Mouse (Mus musculus): ENCODE data around the gene Hivep3. TPM values are rescaled to one million over a fixed set of nuclear protein-coding genes. Genes with fewer than 3 reads are reported as not detected.

Gene Hivep3
- polyA plus RNA-seq, 1 experiment from 2014 or later, result 0.64 TPM

GRCm38 (mm10) chr4:120127333-120127732 is 393.7 kb downstream of the Hivep3 start:
- DNase-seq (ENCODE audit: low spot score), result no peak
- Histone ChIP-seq H3K27ac (replicated peaks) (no peak overlapping the region), H3K4me1 (no peaks in the 10 kb centered on the region), H3K4me3 (no peak overlapping the region), H3K9me3 (replicated peaks) (no peaks in the 10 kb centered on the region), H3K27me3 (ENCODE audit: low read depth, poor library complexity, severe bottlenecking) (no peaks in the 10 kb centered on the region), H3K36me3 (no peaks in the 10 kb centered on the region)
- WGBS, result 84% methylated on average over 3 of the region's 3 CpGs

- Histone ChIP-seq H3K27me3 (ENCODE audit: low read depth, poor library complexity, severe bottlenecking) (no peaks in the 10 kb centered on the region), H3K27ac (replicated peaks) (no peak overlapping the region), H3K36me3 (no peaks in the 10 kb centered on the region), H3K9me3 (replicated peaks) (no peaks in the 10 kb centered on the region), H3K4me3 (no peak overlapping the region), H3K4me1 (no peaks in the 10 kb centered on the region)
- 77% methylated on average over 4 of the region's 4 CpGs for WGBS
- DNase-seq (ENCODE audit: low spot score), result no peak
These were observed 394.4 kb downstream of the Hivep3 start for GRCm38 (mm10) chr4:120128033-120128432.

GRCm38 (mm10) chr4:120129233-120129885 is 395.8 kb downstream of the Hivep3 start:
- Histone ChIP-seq H3K27me3 (ENCODE audit: low read depth, poor library complexity, severe bottlenecking) (no peaks in the 10 kb centered on the region), H3K27ac (replicated peaks) (no peak overlapping the region), H3K4me3 (no peak overlapping the region), H3K9me3 (replicated peaks) (no peaks in the 10 kb centered on the region), H3K36me3 (no peaks in the 10 kb centered on the region), H3K4me1 (peaks cover 9% of the 10 kb centered on the region; the same call in 1 of the 2 replicates)
- WGBS, result 62% methylated on average over 4 of the region's 4 CpGs
- DNase-seq (ENCODE audit: low spot score), result peak; percentile 59

- WGBS, result 88% methylated on average over 4 of the region's 4 CpGs
- no peaks in the 10 kb centered on the region for H3K9me3 ChIP-seq (replicated peaks)
- no peaks in the 10 kb centered on the region for H3K27me3 ChIP-seq (ENCODE audit: low read depth, poor library complexity, severe bottlenecking)
- no peak overlapping the region for H3K27ac ChIP-seq (replicated peaks)
- DNase-seq (ENCODE audit: low spot score), result no peak
- H3K4me1 ChIP-seq, result peaks cover 9% of the 10 kb centered on the region; the same call in 1 of the 2 replicates
- H3K4me3 ChIP-seq, result no peak overlapping the region
- H3K36me3 ChIP-seq, result no peaks in the 10 kb centered on the region
These were observed 397.3 kb downstream of the Hivep3 start for GRCm38 (mm10) chr4:120130926-120131325.

GRCm38 (mm10) chr4:120131441-120132220 is 398.0 kb downstream of the Hivep3 start:
- no peaks in the 10 kb centered on the region for H3K36me3 ChIP-seq
- no peaks in the 10 kb centered on the region for H3K27me3 ChIP-seq (ENCODE audit: low read depth, poor library complexity, severe bottlenecking)
- H3K4me3 ChIP-seq, result no peak overlapping the region
- H3K27ac ChIP-seq (replicated peaks), result 0 out of 2 replicates have a peak overlapping the region, but pooled peaks have one; percentile 3
- peaks cover 9% of the 10 kb centered on the region; the same call in 1 of the 2 replicates for H3K4me1 ChIP-seq
- 88% methylated on average over 24 of the region's 24 CpGs for WGBS
- no peaks in the 10 kb centered on the region for H3K9me3 ChIP-seq (replicated peaks)
- no peak for DNase-seq (ENCODE audit: low spot score)

GRCm38 (mm10) chr4:120134223-120134622 is 400.6 kb downstream of the Hivep3 start:
- peak overlapping the region; percentile 46; the same call in 1 of the 2 replicates for H3K27ac ChIP-seq (replicated peaks)
- whole genome bisulfite sequencing, result 77% methylated on average over 6 of the region's 6 CpGs

GRCm38 (mm10) chr4:120141810-120142209 is 408.2 kb downstream of the Hivep3 start:
- no peak for DNase-seq (ENCODE audit: low spot score)
- no peaks in the 10 kb centered on the region for H3K36me3 ChIP-seq
- H3K9me3 ChIP-seq (replicated peaks), result no peaks in the 10 kb centered on the region
- H3K27ac ChIP-seq (replicated peaks), result no peak overlapping the region
- H3K4me3 ChIP-seq, result no peak overlapping the region
- H3K27me3 ChIP-seq (ENCODE audit: low read depth, poor library complexity, severe bottlenecking), result no peaks in the 10 kb centered on the region
- no peaks in the 10 kb centered on the region for H3K4me1 ChIP-seq
- WGBS, result 73% methylated on average over 1 of the region's 1 CpGs

More at GRCm38 (mm10) chr4:120134223-120134622, 400.6 kb downstream of the Hivep3 start:
- no peak overlapping the region for H3K4me3 ChIP-seq
- H3K27me3 ChIP-seq (ENCODE audit: low read depth, poor library complexity, severe bottlenecking), result no peaks in the 10 kb centered on the region
- H3K36me3 ChIP-seq, result no peaks in the 10 kb centered on the region
- DNase-seq (ENCODE audit: low spot score), result no peak
- no peaks in the 10 kb centered on the region for H3K9me3 ChIP-seq (replicated peaks)
- peaks cover 9% of the 10 kb centered on the region; the same call in 1 of the 2 replicates for H3K4me1 ChIP-seq

GRCm38 (mm10) chr4:120142905-120143304 is 409.3 kb downstream of the Hivep3 start:
- H3K27ac ChIP-seq (replicated peaks), result no peak overlapping the region
- H3K36me3 ChIP-seq, result no peaks in the 10 kb centered on the region
- no peaks in the 10 kb centered on the region for H3K9me3 ChIP-seq (replicated peaks)
- WGBS, result 87% methylated on average over 9 of the region's 9 CpGs
- DNase-seq (ENCODE audit: low spot score), result no peak
- H3K27me3 ChIP-seq (ENCODE audit: low read depth, poor library complexity, severe bottlenecking), result peaks cover 7% of the 10 kb centered on the region
- H3K4me1 ChIP-seq, result no peaks in the 10 kb centered on the region
- no peak overlapping the region for H3K4me3 ChIP-seq

GRCm38 (mm10) chr4:120144343-120144742 is 410.8 kb downstream of the Hivep3 start:
- peaks cover 21% of the 10 kb centered on the region for H3K27me3 ChIP-seq (ENCODE audit: low read depth, poor library complexity, severe bottlenecking)
- no peak overlapping the region for H3K27ac ChIP-seq (replicated peaks)
- no peaks in the 10 kb centered on the region for H3K36me3 ChIP-seq
- DNase-seq (ENCODE audit: low spot score), result no peak
- H3K4me3 ChIP-seq, result no peak overlapping the region
- peaks cover 11% of the 10 kb centered on the region for H3K4me1 ChIP-seq
- no peaks in the 10 kb centered on the region for H3K9me3 ChIP-seq (replicated peaks)
- WGBS, result 85% methylated on average over 5 of the region's 5 CpGs

- 84% methylated on average over 8 of the region's 8 CpGs for WGBS
These were observed 412.3 kb downstream of the Hivep3 start for GRCm38 (mm10) chr4:120145931-120146330.

GRCm38 (mm10) chr4:120148291-120149141 is 414.9 kb downstream of the Hivep3 start:
- Histone ChIP-seq H3K4me1 (peaks cover 11% of the 10 kb centered on the region), H3K27me3 (ENCODE audit: low read depth, poor library complexity, severe bottlenecking) (peaks cover 39% of the 10 kb centered on the region), H3K4me3 (peak overlapping the region; percentile 48), H3K9me3 (replicated peaks) (no peaks in the 10 kb centered on the region), H3K36me3 (no peaks in the 10 kb centered on the region), H3K27ac (replicated peaks) (peak overlapping the region; percentile 85)
- whole genome bisulfite sequencing, result 5% methylated on average over 45 of the region's 45 CpGs
- peak; percentile 82 for DNase-seq (ENCODE audit: low spot score)

More at GRCm38 (mm10) chr4:120145931-120146330, 412.3 kb downstream of the Hivep3 start:
- no peak overlapping the region for H3K4me3 ChIP-seq
- H3K36me3 ChIP-seq, result no peaks in the 10 kb centered on the region
- no peaks in the 10 kb centered on the region for H3K9me3 ChIP-seq (replicated peaks)
- DNase-seq (ENCODE audit: low spot score), result no peak
- peaks cover 11% of the 10 kb centered on the region for H3K4me1 ChIP-seq
- H3K27ac ChIP-seq (replicated peaks), result no peak overlapping the region
- peaks cover 37% of the 10 kb centered on the region for H3K27me3 ChIP-seq (ENCODE audit: low read depth, poor library complexity, severe bottlenecking)

GRCm38 (mm10) chr4:120149142-120149524 is 415.5 kb downstream of the Hivep3 start:
- Histone ChIP-seq H3K4me1 (peaks cover 11% of the 10 kb centered on the region), H3K27me3 (ENCODE audit: low read depth, poor library complexity, severe bottlenecking) (peaks cover 39% of the 10 kb centered on the region), H3K36me3 (no peaks in the 10 kb centered on the region), H3K27ac (replicated peaks) (peak overlapping the region; percentile 85), H3K9me3 (replicated peaks) (no peaks in the 10 kb centered on the region), H3K4me3 (peak overlapping the region; percentile 48)
- 28% methylated on average over 3 of the region's 3 CpGs for WGBS
- DNase-seq (ENCODE audit: low spot score), result peak; percentile 48

All from midbrain, embryonic 10.5 days (tissue).